Mouse (Mus musculus) spleen, postnatal 14 days (tissue): ENCODE measurements at regions not wholly inside any gene's neighbourhood (a gene's known extent, or its start where the extent isn't known, plus 50 kb on each side); places are given as distances from the start of the nearest gene placed in this dataset.

Experiments used
- DNase-seq, 2 experiments: peaks; one replicate each; pipeline ENCODE4 v3.0.0; 2021 to 2022; ENCODE audit warnings: low spot score in 2 of 2

DNA sequence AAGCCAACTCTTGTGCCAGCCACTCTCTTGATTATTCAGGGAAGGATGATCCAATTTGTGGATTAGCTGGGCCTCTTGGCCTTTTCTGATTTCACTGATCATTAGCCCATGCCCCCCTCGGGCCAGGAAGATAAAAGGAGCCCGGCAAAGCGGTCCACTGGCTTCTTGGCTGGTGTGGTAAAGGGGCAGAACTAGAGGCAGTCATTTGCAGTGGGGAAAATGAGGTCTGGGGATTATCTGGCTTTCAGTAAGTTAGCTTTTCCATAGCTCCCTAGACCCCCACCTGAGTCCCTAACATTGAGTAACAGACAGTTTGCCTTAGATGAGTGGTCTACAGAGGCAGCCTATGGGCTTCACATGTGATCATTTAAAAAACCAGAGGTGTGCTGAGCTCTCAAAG is 163.7 kb downstream of the Insig2 start:
- no peak for DNase-seq

DNA sequence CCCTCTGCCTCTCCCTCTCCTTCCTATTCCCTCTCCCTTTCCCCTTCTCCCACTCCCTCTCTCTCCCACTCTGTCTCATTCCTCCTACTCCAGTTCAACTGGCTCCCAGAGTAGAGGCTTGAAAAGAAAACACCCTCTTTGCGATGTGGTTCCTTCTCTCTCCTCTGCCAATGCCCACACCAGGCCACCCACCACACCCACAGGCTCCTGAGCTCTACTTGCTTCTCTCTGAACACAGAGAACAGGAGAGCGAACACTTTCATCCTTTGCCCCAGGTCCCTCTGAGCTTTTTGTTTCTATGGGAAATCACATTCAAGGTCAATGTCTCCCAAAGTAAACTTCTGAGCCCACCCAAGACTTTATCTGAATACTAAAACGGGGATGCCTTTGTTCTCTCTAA is 155.8 kb downstream of the Insig2 start:
- DNase-seq = no peak

DNA sequence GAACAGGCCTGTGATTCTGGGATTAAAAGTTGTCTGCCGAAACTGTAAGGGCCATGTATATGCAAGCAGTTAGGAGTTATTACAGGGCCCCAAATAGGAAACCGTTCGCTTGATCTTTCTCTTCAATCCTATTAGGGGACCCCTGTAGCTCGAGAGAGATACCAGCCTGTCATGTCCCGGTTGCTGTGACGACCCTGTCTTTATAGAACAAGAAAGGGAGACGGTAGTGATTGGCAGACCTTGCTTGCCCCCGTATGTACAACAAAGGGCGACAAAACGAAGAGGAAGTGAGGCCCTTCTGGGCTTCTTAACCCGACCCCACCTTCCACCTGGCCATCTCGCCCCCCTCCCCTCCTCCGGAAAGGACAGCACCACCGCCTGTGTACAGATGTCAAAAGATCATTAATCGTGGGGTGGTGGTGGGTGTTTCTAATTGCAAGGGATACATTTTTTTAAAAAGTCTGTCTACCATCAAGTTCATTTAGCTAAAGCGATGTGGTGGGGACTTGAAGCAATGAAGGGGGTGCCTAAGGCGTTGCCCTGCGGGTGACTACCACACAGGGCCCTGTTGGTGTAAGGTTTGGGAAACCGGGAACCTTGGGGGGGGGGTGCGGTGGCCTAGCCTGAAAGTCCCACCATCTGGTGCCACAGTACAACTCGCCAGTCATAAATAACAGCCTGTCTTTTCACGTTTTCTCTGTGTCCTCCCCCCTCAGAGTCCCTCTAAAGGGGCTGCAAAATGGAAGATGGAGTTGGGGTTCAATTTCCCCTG is 155.1 kb downstream of the Insig2 start:
- no peak for DNase-seq

DNA sequence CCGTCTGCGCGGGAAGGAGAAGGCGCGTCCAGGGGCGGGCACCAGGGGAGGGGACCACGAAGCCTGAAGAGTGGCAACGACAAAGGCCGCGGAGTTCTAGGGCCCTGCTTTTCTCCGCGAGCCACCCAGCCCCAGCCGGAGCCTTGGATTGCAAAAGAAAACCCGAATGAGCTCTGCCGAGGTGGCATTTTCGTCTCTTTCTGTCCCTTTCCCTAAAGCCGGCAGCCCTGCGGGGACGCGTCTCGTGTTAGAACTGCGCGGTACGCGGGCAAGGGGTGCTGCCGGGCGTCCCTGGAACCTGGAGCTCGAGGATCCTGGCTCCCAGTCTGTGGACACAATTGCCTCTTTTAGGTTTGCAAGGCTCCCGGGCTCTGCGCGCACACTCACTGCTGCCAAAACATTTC is 154.5 kb downstream of the Insig2 start:
- no peak for DNase-seq

DNA sequence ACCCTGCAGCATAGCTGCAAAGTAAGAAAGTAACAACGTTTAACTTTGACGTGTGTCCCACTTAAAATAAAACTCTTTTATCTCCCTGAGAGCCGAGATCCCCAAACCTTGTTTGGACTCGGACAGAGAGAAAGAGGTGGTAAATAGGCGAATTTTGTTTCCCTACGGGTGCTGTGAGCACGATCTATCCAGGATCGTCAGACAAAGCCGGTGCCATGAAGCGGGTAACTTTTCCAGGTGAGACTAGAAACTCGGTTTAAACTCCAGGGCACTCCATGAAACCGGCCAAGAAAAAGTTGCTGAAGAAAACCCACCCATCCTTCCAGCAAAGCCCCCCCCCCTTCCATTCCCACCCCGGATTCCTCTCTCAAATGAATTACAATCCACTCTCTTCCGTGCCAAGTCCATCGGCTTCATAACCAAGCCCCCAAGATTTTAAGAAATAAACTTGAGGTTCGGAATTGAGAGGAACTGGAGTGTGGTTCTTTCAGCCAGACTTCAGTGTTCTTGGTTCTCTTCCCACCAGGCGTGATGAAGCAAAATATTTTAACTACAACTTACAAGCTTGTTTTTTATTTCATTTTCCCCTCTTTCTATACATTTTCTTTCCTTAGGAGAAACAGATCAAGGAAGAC is 153.7 kb downstream of the Insig2 start:
- no peak for DNase-seq

DNA sequence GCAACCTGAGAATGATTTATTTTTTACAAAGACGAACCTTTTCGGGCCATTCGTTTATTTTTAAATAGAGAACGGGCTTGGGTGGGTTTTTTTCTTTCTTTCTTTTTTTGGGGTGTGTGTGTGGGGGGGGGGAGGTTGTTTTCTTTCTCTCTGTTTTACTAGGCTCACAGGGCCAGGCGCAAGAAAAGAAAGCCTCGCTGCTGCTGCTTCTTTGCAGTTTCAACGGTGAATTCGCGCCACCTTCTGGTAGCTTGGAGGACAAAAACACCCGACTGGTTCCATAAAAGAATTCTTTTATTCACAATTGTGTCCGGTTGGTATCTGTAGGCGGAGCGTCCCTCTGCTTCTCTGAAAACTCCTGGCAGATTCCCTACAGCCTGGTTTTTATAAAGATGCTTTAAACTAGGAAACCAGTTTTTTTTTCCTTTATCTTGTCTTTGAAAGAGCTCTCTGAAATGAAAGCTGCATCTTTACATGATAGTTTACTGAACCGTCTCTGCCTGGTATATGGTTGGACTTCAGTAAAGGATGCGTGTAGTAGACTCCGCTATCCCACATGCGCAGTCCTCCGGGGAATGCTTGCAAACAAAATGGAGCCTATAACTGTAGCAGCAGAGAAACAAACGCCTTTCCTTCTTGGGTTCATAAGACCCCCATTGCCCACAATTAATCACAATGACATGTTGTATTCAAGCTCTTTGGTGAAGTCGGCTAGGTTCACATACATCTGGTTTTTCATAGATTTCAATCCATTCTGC is 151.9 kb downstream of the Insig2 start:
- peak in 1 of 2 experiments; percentile 22 for DNase-seq

DNA sequence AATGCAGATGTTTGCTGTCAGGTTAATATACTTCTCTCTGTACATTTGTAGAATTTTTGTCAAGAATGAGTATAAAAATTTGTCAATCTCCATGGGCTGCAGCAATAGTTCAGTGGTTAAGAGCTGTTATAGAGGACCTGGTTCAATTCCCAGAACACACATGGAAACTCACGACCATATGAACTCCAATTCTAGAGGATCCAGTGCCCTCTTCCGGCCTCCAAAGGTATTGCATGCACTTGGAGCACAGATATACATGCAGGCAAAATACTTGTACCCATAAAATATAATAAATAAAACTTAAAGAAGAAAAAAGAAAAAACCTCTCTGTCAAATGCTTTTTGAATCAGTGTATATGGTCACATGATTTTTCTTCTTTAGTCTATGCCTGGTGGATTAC is 143.5 kb downstream of the Insig2 start:
- no peak for DNase-seq

DNA sequence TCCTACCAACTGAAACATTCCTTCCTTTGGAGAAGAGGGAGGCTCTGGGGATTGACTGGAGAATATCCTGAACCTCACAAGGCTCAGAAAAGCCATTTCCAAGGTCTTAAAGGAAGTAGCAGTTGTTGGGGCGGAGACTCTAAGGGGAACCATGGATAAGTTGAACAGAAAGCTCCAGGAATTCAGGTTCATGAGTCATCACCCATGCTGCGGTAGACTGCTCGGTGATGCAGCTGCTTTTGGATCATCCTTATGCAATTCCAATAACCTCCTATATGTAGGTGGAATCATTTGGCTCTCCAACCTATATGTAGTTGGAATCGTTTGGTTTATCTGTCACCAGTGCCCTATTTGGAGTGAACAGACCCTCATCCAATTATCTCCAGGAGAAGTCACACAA is 137.6 kb downstream of the Insig2 start:
- DNase-seq = no peak

DNA sequence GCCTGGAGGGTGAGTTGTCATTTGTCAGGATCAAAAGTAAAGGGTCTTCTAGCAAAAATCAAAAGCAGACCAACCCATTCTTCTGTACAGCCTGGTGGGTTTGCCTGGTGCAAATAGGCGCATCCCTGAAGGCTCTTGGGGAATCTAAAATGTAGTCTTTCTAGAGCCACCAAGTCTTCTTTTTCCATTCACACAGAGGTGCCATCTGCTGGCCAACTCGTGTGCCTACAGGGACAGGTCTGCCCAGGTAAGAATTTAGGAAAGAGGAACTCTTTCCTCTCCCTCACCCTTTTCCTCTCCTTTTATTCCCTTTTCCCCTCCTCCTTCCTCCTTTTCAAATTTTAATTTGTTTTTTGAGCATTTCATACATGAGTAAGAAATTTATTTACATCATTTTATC is 116.5 kb downstream of the Insig2 start:
- no peak for DNase-seq

DNA sequence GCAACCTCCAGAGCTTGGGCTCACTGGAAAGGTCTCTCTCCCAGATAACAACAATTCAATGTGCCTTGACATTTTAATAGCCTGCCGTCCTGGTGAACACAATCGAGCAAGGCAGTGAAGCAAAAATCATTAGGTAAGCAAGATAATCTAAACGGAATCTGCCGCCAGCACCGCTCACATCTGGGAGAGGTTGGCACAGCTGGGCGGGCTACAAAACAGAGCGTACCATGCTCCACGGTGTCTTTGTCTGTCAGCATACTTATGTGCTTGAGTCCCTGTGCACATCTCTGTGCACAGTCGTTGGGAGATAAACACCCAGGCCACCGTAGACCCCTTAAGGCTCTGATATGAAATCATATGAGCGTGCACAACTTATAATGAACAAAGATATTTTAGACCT is 108.1 kb downstream of the Insig2 start:
- no peak for DNase-seq

DNA sequence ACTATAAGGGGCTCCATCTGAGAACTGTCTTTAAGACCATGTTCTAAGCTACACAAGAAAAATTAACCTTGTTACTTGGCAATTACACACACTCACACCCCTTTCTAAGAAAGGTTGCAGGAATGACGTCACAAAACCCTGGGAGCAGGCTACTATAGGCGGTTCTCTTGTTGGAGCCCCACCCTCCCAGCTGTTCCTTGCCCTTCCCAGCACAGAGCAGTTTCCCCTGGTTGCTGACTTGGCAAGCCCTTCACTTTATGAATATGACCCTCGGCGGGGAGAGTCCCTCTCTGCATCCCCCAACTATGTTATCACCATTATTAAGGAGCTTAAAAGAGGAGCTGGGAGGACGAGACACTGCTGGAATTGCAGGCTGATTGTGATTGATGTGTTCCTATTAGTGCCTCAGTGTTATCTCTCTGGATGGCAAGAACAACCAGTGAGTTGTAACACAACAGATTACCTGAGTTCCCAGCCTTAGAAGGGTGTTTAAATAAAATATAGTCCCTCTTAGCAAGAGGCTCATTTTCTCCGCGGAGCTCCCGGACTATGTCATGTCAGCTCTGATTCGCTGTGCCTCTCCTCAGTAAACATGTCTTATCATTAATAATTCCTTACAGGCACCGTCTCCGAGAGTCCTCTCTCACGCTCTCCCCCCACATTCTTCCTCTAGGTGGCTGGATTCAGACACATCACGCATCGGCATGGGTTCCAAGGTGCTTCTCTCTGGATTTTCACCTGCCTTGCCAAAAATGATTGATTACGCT is 105.7 kb downstream of the Insig2 start:
- DNase-seq = no peak

DNA sequence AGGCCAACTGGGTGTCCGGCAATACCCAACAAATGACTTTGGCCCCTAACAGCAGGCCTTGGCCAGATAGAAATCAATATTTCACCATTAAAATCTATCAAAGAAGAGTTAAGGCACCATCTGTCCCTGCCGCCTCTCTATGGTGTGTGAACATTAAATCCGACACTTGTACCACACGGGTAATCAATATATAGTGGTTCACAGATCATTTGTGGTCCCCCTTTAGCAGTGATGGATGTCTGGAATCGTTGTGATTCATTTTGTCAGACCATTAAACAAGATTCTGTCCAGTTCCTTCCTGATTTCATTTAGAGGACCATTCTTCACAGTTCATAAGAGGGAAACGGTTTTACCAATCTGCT is 105.2 kb downstream of the Insig2 start:
- DNase-seq = no peak

DNA sequence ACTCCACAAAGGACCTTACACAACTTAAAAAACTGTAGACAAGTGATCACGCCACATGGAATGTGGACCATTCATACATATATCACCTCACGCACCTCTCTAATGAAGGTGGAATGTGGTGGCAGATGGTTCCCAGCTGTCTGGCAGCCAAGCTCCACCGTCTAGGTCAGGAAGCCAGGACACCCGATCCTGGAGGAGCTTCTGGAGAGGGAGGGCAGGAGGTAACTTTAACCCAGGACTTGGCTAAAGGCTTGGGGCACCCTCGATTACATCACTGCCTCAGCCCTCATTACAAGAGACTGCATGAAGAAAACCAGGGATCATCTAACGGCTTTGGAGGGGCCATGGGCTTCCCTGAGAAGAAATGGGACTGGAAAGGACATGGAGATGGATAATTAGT is 88.8 kb downstream of the Insig2 start:
- no peak for DNase-seq

DNA sequence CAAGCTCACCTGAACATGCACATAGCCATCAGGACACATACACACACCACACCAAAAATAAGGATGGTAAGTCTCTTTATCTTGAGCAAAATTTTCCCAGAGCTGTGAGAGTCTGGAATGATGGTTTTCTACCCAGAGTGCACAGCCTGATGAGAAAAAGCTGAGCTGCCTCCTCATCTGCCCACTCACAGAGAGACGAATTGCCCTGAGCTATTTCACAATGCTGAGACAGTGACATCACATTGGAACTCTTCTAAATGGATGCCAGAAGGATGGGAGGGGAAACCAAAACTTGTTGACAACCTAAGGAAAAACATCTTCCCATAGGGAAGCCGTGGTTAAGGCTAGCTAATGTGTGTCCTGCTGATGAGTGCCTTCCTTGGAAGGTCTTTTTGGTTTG is 84.8 kb downstream of the Insig2 start:
- no peak for DNase-seq

DNA sequence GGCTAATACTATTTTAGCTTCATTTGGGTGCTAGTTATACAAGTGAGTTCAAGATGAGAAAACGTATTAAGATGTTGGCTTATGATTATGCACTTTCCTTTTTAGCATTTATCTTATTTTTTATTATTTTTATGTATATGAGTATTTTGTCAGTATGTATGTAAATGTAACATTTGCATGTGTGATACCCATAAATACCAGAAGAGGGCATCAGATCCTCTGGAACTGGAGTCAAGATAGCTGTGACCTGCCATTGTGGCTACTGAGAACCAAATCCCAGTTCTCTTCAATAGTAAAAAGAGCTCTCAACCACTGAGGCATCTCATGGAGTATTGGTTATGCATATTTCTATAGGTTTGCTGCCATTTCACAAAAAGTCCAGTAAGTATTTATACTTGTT is 83.3 kb downstream of the Insig2 start:
- no peak for DNase-seq

DNA sequence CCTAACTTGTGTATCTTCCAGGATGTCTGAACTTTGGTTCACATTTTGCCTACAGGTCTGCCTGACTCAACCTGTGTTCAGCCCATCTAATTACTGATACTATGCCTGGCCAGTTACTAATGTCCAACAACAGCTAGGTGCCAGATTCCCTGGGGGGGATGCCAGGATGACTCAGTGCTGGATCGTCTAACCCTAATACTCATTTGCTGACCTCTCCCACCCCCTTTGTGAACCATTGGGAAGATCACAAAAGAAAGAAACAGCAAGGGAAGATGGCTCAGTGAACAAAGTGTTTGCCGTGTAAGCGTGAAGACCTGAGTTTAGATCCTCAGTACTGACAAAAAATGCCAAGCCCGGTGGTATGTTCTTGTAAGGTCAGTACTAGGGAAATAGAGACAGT is 81.7 kb downstream of the Insig2 start:
- no peak for DNase-seq

DNA sequence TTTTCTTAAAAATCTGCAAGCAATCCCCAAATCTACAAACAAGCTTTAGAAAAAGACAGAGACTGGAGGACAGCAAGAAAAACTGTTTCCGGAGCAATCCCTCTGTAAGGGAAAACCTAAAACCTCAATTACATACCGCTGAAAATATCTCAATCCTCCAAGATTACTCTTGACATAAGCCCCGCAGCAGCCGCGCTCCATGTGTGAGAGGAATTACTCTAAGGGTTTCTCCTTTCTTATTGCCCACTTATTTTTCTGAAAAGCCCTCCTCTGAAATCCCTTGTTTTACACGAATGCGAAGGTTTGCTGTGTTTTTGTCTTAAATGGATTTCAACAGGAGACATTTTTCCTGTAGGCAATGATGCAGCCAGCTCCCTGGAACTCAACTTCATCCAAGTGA is 80.3 kb downstream of the Insig2 start:
- DNase-seq = no peak

DNA sequence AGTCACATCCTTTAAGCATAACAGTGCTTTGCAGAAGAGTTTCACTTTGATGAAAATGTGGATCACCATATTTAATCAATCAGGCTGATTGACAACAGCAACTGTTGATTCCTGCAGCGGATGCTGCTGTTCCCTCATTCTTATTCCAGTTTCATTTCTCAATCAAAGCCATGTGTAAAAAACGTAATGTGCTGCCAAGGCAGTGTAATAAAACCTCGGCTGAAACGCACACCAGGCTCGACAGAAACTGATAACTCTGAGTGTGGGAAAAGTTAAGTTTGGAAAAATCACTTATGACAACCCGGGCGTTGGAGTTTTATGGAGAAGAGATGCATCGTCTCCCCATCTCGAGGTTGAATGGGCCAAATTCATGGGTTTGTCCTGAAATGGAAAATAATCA is 78.2 kb downstream of the Insig2 start:
- DNase-seq = no peak
